Mouse (Mus musculus): ENCODE results near the gene Ccdc88b.

Ccdc88b gene

DNA sequence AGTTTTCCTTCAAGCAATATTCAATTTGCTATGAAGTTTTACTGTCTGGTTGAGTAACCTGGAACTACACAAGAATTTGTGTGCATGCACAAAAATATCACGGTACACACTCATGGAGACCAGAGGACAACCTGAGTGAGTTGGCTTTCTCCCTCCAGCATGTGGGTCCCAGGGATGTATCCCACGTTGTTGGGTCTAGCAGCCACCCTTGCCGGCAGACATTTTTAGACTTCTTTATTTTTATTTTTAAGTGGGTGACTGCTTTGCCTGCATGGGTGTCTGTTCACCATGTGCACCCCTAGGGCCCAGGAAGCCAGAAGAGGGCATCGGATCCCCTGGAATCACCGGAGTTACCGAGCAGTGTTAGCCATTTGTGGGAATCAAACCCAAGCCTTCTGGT lies 32.6 kb downstream of the Ccdc88b start:
- no peak for DNase-seq

DNA sequence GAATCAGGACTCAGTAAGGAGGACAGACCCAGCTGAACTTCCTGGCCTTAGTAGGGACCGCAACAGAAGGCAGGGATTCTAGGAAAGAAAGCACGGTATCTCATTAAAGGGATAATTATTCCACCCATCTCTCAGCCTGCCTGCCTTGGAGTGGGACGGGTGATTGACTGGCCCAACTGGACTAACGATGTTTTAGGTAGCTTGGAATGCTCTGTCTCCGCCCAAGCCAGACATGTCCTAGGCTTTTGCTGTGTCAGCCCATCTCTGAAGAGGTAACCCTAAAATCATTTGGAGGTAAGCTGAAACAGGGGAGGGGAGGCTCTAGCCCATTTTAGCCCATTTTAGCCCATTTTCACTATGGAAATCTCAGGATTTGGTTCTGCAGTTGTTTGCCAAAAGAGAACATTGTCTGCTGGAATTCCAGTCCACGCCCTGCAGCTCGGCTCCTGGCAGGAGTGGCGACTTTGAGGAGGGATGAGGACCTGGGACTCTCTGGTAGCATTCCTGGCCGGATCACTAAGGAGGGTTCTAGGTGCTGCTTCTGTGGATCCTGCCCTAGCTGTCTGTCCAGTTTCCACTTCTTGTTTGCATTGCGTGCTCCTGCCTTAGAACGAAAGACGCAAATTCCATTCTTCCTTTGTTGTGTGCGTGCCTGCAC lies 37.3 kb downstream of the Ccdc88b start:
- DNase-seq = no peak

DNA sequence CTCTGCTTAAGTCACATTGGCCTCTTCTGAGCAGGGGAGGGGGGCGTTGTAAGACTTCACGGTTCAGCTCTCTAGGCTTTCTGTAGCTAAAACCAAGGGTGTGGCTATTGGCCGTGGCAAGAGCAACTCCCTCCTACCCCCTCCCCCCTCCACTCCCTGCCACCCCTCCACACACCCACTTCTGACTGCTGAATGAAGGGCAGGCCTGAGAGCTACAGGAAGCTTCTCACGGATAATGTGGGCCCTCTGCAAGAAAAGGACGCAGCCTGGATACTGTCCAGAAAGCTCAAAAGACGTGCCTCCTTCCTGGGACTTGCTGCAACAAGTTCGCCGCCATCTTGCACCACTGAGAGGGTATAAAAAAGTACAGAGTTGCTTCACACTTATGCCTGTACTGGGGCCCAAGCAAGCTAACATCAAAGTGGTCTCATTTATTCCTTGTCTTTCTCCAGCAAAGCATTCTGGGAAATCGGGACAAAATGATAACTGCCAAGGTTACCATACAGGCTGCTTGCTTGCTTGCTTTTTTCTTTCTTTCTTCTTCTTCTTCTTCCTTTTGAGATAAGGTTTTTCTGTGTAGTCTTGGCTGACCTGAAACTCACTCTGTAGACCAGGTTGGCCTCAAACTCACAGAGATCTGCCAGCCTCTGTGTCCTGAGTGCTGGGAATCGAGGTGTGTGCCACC lies 38.7 kb downstream of the Ccdc88b start:
- no peak for DNase-seq

DNA sequence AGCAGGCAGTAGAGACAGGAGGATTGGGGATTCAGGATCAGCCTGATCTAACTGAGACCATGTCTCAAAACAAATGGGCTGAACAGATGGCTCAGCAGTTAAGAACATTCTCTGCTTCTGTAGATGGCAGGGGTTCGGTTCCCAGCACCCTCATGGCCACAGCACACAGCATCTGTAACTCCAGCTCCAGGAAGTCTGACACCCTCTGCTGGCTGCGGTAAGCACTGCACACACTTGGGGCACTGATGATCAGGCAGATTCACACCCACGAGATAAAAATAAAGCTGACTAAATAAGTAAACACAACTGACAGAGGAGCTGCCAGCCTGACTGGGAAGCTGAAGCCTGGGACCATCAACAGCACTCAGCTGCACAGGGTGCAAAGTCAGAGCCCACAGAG lies 43.1 kb downstream of the Ccdc88b start:
- no peak for DNase-seq

DNA sequence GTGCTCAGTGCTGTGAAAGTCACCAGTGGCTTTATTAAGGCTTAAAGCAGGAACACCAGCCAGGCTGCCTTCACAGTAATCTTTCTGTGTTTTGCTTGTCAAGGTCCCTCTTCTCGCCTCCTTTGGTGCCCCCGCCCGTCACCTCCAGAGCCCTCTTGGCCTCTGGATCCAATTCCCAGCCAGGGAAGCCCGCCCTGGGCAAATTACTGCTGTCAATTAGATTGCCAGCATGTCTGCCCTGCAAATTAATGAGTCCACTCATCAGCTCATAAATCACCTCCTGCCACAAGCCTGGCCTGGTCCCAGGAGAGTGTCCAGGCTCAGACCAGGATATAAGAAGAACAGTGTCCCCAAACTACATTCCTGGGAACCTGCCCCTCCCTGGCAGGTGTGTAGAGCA lies 43.6 kb downstream of the Ccdc88b start:
- DNase-seq = no peak

Measured in lung, adult 18-20 months (tissue).